Mouse (Mus musculus): ENCODE measurements around the gene Snap47. TPM values are rescaled to one million over a fixed set of nuclear protein-coding genes. Genes with fewer than 3 reads are reported as not detected.

Gene Snap47
- polyA plus RNA-seq, 1 experiment = 397 TPM

DNA sequence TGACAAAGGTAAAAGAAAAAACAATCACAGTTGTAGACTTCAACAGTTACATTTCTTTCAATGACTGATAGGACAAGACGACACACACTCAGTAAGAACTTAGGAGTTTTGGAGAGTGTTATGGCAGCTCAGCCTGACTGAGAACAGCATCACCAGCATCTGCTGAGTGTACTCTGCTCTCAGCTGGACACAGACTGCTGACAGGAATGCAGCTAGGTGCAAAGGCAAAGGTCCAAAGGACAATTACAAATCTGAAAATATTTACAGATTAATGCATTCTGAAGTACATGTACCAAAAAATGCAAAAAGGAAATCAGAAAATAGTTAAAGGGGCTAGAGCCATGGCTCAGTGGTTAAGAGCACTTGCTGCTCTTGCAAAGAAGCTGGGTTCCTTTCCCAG is 21.0 kb downstream of the Snap47 start:
- 76% methylated on average over 1 of the region's 1 CpGs for WGBS
- Histone ChIP-seq H3K27ac (ENCODE audit: insufficient read depth, low read depth, low read length) (no peak overlapping the region), H3K4me3 (ENCODE audit: insufficient read depth, low read depth, low read length) (no peak overlapping the region), H3K4me1 (ENCODE audit: control insufficient read depth, insufficient read depth, low read length) (peaks cover 10% of the 10 kb centered on the region)
- TF ChIP-seq CTCF (IDR thresholded peaks at IDR 0.05; ENCODE audit: insufficient read depth, low read depth, low read length) (no peak), POLR2A (IDR thresholded peaks at IDR 0.05; ENCODE audit: insufficient read depth, low read depth, low read length) (no peak)

DNA sequence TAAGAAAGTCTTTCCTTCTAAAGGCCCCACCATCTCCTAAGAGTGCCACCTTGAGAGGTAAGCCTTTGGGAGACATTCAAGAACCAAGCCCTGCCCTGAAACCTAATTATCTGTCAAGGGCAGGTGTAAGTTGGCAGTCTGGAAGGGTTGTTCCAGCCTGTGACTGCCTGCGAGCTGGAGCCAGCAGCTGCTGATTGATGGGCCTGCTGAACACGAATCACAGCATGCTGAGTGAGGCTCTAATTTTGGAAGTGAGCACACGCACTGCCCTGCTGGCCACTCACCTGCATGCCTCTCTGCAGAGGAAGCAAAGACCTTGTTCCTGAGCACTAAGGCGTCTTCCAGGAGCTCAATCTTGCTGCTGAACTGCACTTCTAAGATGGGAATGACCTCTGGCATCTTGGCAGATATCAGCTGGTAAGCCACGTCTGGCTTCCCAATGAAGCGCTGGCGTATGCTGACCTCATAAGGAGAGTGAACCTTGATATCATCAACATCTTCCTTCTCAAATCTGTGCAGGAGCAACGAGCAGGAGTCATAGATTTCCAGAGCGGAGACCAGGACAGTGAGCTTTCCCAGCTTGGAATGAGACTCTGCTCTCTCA is 22.8 kb downstream of the Snap47 start:
- TF ChIP-seq POLR2A (IDR thresholded peaks at IDR 0.05; ENCODE audit: insufficient read depth, low read depth, low read length) = no peak
- TF ChIP-seq CTCF (IDR thresholded peaks at IDR 0.05; ENCODE audit: insufficient read depth, low read depth, low read length) = no peak
- Histone ChIP-seq H3K4me3 (ENCODE audit: insufficient read depth, low read depth, low read length) (no peak overlapping the region), H3K27ac (ENCODE audit: insufficient read depth, low read depth, low read length) (no peak overlapping the region), H3K4me1 (ENCODE audit: control insufficient read depth, insufficient read depth, low read length) (peaks cover 14% of the 10 kb centered on the region)
- WGBS = 92% methylated on average over 9 of the region's 9 CpGs

GRCm38 (mm10) chr11:59425671-59426101 is 25.3 kb downstream of the Snap47 start:
- TF ChIP-seq POLR2A (IDR thresholded peaks at IDR 0.05; ENCODE audit: insufficient read depth, low read depth, low read length) (no peak), CTCF (IDR thresholded peaks at IDR 0.05; ENCODE audit: insufficient read depth, low read depth, low read length) (no peak)
- peaks cover 13% of the 10 kb centered on the region for H3K4me1 ChIP-seq (ENCODE audit: control insufficient read depth, insufficient read depth, low read length)
- 44% methylated on average over 7 of the region's 7 CpGs for WGBS
- no peak overlapping the region for H3K4me3 ChIP-seq (ENCODE audit: insufficient read depth, low read depth, low read length)
- H3K27ac ChIP-seq (ENCODE audit: insufficient read depth, low read depth, low read length) = no peak overlapping the region

DNA sequence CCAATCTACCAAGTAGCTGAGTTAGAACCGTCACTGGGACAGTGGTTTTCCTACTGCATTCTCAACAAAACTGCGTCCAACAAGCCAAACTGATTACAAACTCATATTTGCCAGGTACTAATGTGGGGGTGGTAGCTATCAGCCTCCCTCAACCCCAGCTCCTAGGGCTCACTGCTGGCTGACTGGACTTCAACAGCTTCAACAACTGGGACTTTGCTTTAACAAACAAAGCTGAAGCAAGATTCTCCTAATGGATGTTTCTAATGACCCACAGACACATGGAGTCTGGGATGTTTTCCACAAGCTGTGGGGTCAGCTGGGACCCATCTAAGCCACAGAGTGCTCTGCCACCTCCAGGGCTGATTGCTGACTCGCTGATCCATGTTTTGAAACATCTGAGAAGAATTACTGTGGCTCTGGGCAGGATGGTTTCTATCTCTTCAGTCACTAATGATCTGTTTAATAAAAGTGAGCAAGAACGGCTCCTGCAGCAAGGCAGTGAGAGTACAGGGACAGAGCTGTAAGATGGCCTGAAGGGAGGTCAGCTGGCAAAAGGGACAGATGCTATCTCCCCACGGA is 27.9 kb downstream of the Snap47 start:
- H3K4me1 ChIP-seq (ENCODE audit: control insufficient read depth, insufficient read depth, low read length) = peaks cover 23% of the 10 kb centered on the region
- H3K4me3 ChIP-seq (ENCODE audit: insufficient read depth, low read depth, low read length) = no peak overlapping the region
- no peak overlapping the region for H3K27ac ChIP-seq (ENCODE audit: insufficient read depth, low read depth, low read length)
- TF ChIP-seq CTCF (IDR thresholded peaks at IDR 0.05; ENCODE audit: insufficient read depth, low read depth, low read length) (no peak), POLR2A (IDR thresholded peaks at IDR 0.05; ENCODE audit: insufficient read depth, low read depth, low read length) (no peak)
- 82% methylated on average over 5 of the region's 5 CpGs for WGBS

DNA sequence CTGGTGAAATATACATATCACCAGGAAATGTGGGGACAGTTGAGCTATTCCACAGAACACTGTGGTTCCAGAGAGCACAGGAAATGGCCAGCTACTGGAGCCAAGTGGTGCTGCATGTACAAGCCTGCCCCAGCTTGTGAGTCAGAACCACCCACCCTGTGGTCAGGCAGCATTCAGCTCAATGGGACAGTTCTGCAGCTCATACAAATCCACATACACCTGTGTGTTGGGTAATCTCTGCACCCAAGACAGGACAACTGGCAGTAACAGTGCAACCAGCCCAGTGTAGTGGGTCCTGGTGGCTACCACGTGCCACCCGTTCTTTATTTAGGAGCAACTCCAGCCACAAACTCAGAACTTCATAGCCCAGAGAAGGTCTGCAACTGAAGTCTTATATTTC is 29.0 kb downstream of the Snap47 start:
- H3K4me3 ChIP-seq (ENCODE audit: insufficient read depth, low read depth, low read length) = no peak overlapping the region
- TF ChIP-seq POLR2A (IDR thresholded peaks at IDR 0.05; ENCODE audit: insufficient read depth, low read depth, low read length) (no peak), CTCF (IDR thresholded peaks at IDR 0.05; ENCODE audit: insufficient read depth, low read depth, low read length) (no peak)
- 88% methylated on average over 2 of the region's 2 CpGs for WGBS
- H3K27ac ChIP-seq (ENCODE audit: insufficient read depth, low read depth, low read length) = no peak overlapping the region
- peaks cover 25% of the 10 kb centered on the region for H3K4me1 ChIP-seq (ENCODE audit: control insufficient read depth, insufficient read depth, low read length)

- Histone ChIP-seq H3K4me3 (ENCODE audit: insufficient read depth, low read depth, low read length) (no peak overlapping the region), H3K4me1 (ENCODE audit: control insufficient read depth, insufficient read depth, low read length) (peaks cover 25% of the 10 kb centered on the region), H3K27ac (ENCODE audit: insufficient read depth, low read depth, low read length) (no peak overlapping the region)
- 91% methylated on average over 8 of the region's 8 CpGs for WGBS
- TF ChIP-seq CTCF (IDR thresholded peaks at IDR 0.05; ENCODE audit: insufficient read depth, low read depth, low read length) (no peak), POLR2A (IDR thresholded peaks at IDR 0.05; ENCODE audit: insufficient read depth, low read depth, low read length) (no peak)
Measured at GRCm38 (mm10) chr11:59421436-59421835, 29.6 kb downstream of the Snap47 start.

- WGBS = 30% methylated on average over 5 of the region's 5 CpGs
- peaks cover 26% of the 10 kb centered on the region for H3K4me1 ChIP-seq (ENCODE audit: control insufficient read depth, insufficient read depth, low read length)
- H3K4me3 ChIP-seq (ENCODE audit: insufficient read depth, low read depth, low read length) = no peak overlapping the region
- TF ChIP-seq POLR2A (IDR thresholded peaks at IDR 0.05; ENCODE audit: insufficient read depth, low read depth, low read length) = no peak
- TF ChIP-seq CTCF (IDR thresholded peaks at IDR 0.05; ENCODE audit: insufficient read depth, low read depth, low read length) = no peak
- no peak overlapping the region for H3K27ac ChIP-seq (ENCODE audit: insufficient read depth, low read depth, low read length)
Measured at GRCm38 (mm10) chr11:59418708-59419107, 32.3 kb downstream of the Snap47 start.

DNA sequence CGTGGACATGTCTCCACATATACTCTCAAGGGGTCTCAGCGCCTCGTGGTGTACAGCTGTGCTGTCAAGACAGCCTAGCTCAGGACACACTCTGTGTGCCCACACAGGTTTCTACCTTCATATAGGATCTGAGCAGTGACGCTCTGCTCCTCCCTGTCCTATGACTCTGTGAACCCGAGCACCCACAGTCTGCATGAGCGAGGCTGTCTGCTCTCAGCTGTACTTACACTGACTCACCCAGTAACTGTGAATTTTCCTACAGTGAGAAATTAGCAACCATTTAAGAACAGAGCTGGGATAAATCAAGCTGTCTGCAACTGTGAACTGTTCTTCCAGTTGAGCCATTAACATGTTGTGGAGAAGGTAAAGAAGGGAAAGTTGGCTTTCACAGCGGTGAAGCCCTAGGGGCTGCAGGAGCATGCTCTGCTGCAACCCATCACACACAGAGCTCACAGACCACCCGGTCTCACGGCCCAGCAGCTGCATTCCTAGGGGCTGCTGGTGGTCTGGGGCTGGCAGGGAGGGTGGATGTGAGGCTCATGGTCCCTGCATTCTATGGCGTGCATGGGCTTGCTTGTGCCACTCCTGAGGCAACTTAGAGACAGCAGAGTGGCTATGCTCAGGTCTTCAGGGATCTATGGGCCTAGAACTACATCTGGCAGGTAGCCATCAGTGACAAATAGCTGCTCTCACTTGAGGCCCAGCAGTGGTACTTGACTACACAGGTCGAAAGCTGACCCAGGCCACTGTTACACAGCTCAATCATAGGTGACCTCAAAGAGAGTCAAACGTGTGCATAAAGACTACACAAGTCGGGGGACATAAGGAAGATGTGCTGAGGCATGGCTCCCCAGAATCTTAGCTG is 37.8 kb downstream of the Snap47 start:
- Histone ChIP-seq H3K4me1 (ENCODE audit: control insufficient read depth, insufficient read depth, low read length) (peaks cover 31% of the 10 kb centered on the region), H3K4me3 (ENCODE audit: insufficient read depth, low read depth, low read length) (no peak overlapping the region), H3K27ac (ENCODE audit: insufficient read depth, low read depth, low read length) (peak overlapping the region; percentile 78)
- no peak for TF ChIP-seq POLR2A (IDR thresholded peaks at IDR 0.05; ENCODE audit: insufficient read depth, low read depth, low read length)
- no peak for TF ChIP-seq CTCF (IDR thresholded peaks at IDR 0.05; ENCODE audit: insufficient read depth, low read depth, low read length)
- 54% methylated on average over 13 of the region's 13 CpGs for WGBS

DNA sequence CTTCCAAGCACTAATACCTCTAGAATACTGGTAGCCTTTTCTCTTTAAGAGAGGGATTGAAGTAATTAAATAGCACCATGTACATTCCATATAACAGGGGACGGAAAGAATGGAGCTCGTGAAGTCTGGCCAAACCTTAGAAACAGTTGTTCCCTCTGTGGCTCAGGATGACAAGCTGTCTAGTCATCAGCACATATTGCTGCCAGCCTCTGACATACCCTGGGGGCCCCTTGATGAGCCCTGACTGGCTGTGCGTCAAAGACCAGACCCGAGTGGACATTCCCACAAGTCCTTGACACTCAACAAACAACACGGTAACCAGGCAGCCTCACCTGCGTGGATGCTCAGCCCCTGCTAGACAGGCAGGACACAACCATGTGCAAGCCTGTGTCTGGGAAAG is 38.9 kb downstream of the Snap47 start:
- H3K27ac ChIP-seq (ENCODE audit: insufficient read depth, low read depth, low read length) = no peak overlapping the region
- peaks cover 28% of the 10 kb centered on the region for H3K4me1 ChIP-seq (ENCODE audit: control insufficient read depth, insufficient read depth, low read length)
- 53% methylated on average over 6 of the region's 6 CpGs for WGBS
- H3K4me3 ChIP-seq (ENCODE audit: insufficient read depth, low read depth, low read length) = no peak overlapping the region
- TF ChIP-seq POLR2A (IDR thresholded peaks at IDR 0.05; ENCODE audit: insufficient read depth, low read depth, low read length) (no peak), CTCF (IDR thresholded peaks at IDR 0.05; ENCODE audit: insufficient read depth, low read depth, low read length) (no peak)
